Mouse (Mus musculus) forebrain, embryonic 14.5 days (tissue): ENCODE data around the gene Kifc5b. TPM values are rescaled to one million over a fixed set of nuclear protein-coding genes. Genes with fewer than 3 reads are reported as not detected.

Source experiments
- ATAC-seq: fragments of 200-750 bp; cut with Nextera tagmentation; 2 replicates; pipeline ENCODE4 v1.8.0; 2017; ENCODE audit warnings: mild to moderate bottlenecking, moderate library complexity
- DNase-seq: peaks from one replicate; pipeline ENCODE4 v3.0.0-alpha.2; 2015; ENCODE audit warnings: low spot score
- H3K27ac ChIP-seq: fragments of 300-500 bp; sonication (generic); 2 replicates; pipeline ENCODE4 v1.5.1; 2014; ENCODE audit warnings: low read depth, mild to moderate bottlenecking, control low read depth, low read length, moderate library complexity
- H3K27me3 ChIP-seq: fragments of 300-500 bp; sonication (generic); replicated peaks from 2 replicates; pipeline ENCODE4 v1.6.1; 2014; ENCODE audit warnings: low read length, control low read depth, mixed read lengths; ENCODE audit not compliant: control insufficient read depth, insufficient read depth
- H3K36me3 ChIP-seq: fragments of 300-500 bp; sonication (generic); 2 replicates; pipeline ENCODE4 v1.6.1; 2014; ENCODE audit warnings: low read length, control low read depth; ENCODE audit not compliant: control insufficient read depth, insufficient read depth
- H3K4me1 ChIP-seq: fragments of 300-500 bp; sonication (generic); 2 replicates; pipeline ENCODE4 v1.6.1; 2014; ENCODE audit warnings: antibody characterized with exemption, low read length, control low read depth; ENCODE audit not compliant: control insufficient read depth, insufficient read depth
- H3K4me2 ChIP-seq: fragments of 300-500 bp; sonication (generic); 2 replicates; pipeline ENCODE4 v1.6.1; 2014; ENCODE audit warnings: mild to moderate bottlenecking, control low read depth, low read length
- H3K4me3 ChIP-seq: fragments of 300-500 bp; sonication (generic); 2 replicates; pipeline ENCODE4 v1.5.1; 2014; ENCODE audit warnings: low read depth, low read length, control low read depth
- H3K9ac ChIP-seq: fragments of 300-500 bp; sonication (generic); 2 replicates; pipeline ENCODE4 v1.6.1; 2014; ENCODE audit warnings: mild to moderate bottlenecking, low read length, control low read depth, moderate library complexity
- H3K9me3 ChIP-seq: fragments of 300-500 bp; sonication (generic); replicated peaks from 2 replicates; pipeline ENCODE4 v1.6.1; 2016; ENCODE audit warnings: low read length, control low read depth, mixed read lengths; ENCODE audit not compliant: control insufficient read depth
- WGBS: fragments of 180-500 bp; shearing (Covaris S2); extraction: QIAGEN DNeasy Blood & Tissue Kit; methylation state at CpG from one replicate; pipeline ENCODE4 v1.1.7; 2014; 5-methylcytosine and 5-hydroxymethylcytosine counted together
- polyA plus RNA-seq: library from polyadenylated mRNA; unstranded; fragments of >200 nt; fragmentation: Nextera tagmentation; extraction: Ambion mirVana; gene quantifications from 2 replicates; pipeline ENCODE4 v1.2.1, GENCODE M21; 2014

Gene Kifc5b
- polyA plus RNA-seq: 2.4 and 3.0 TPM in 2 replicates

- WGBS: under 1% methylated on average over 70 of the region's 72 CpGs
Measured at GRCm38 (mm10) chr17:26916711-26917482, at the start of gene Kifc5b. Kifc5b (plus strand) TSS chr17:26917091.

GRCm38 (mm10) chr17:26868756-26869155 is 48.1 kb upstream of the Kifc5b start:
- DNase-seq (no peak), ATAC-seq (no peak)
- no peaks in the 10 kb centered on the region for H3K36me3 ChIP-seq
- H3K9me3 ChIP-seq: no peaks in the 10 kb centered on the region
- H3K27ac ChIP-seq: no peak overlapping the region
- no peak overlapping the region for H3K4me2 ChIP-seq
- no peaks in the 10 kb centered on the region for H3K27me3 ChIP-seq
- no peak overlapping the region for H3K9ac ChIP-seq
- H3K4me3 ChIP-seq: no peak overlapping the region
- H3K4me1 ChIP-seq: no peaks in the 10 kb centered on the region
- WGBS: 29% methylated on average over 5 of the region's 5 CpGs

More at GRCm38 (mm10) chr17:26916711-26917482, at the start of gene Kifc5b:
- Histone ChIP-seq H3K4me1 (no peaks in the 10 kb centered on the region), H3K36me3 (peaks cover 5% of the 10 kb centered on the region; the same call in 1 of the 2 replicates), H3K9me3 (no peaks in the 10 kb centered on the region), H3K4me3 (peak within 1 kb of the TSS; percentile 60), H3K27ac (no peak within 1 kb of the TSS), H3K9ac (peak within 1 kb of the TSS; percentile 64), H3K27me3 (no peaks in the 10 kb centered on the region), H3K4me2 (peak within 1 kb of the TSS; percentile 63)
- DNase-seq (peak; percentile 100), ATAC-seq (peak; percentile 100)

GRCm38 (mm10) chr17:26872870-26873269 is 44.0 kb upstream of the Kifc5b start:
- H3K9me3 ChIP-seq: no peaks in the 10 kb centered on the region
- 71% methylated on average over 3 of the region's 3 CpGs for WGBS
- no peak for ATAC-seq

GRCm38 (mm10) chr17:26873502-26873901 is 43.4 kb upstream of the Kifc5b start:
- Histone ChIP-seq H3K4me2 (no peak overlapping the region), H3K9ac (no peak overlapping the region), H3K9me3 (no peaks in the 10 kb centered on the region), H3K4me1 (no peaks in the 10 kb centered on the region), H3K27me3 (no peaks in the 10 kb centered on the region), H3K27ac (no peak overlapping the region), H3K4me3 (no peak overlapping the region), H3K36me3 (no peaks in the 10 kb centered on the region)
- ATAC-seq: no peak
- 79% methylated on average over 8 of the region's 8 CpGs for WGBS
- DNase-seq: no peak

More at GRCm38 (mm10) chr17:26872870-26873269, 44.0 kb upstream of the Kifc5b start:
- Histone ChIP-seq H3K4me3 (no peak overlapping the region), H3K36me3 (no peaks in the 10 kb centered on the region), H3K9ac (no peak overlapping the region), H3K4me1 (no peaks in the 10 kb centered on the region), H3K27ac (no peak overlapping the region), H3K4me2 (no peak overlapping the region), H3K27me3 (no peaks in the 10 kb centered on the region)
- DNase-seq: no peak

- Histone ChIP-seq H3K9me3 (no peaks in the 10 kb centered on the region), H3K4me2 (no peak overlapping the region), H3K27ac (no peak overlapping the region), H3K4me3 (no peak overlapping the region), H3K36me3 (no peaks in the 10 kb centered on the region), H3K9ac (no peak overlapping the region), H3K4me1 (no peaks in the 10 kb centered on the region), H3K27me3 (no peaks in the 10 kb centered on the region)
- 65% methylated on average over 11 of the region's 11 CpGs for WGBS
- ATAC-seq (no peak), DNase-seq (no peak)
Measured at GRCm38 (mm10) chr17:26874542-26874941, 42.3 kb upstream of the Kifc5b start.

- Histone ChIP-seq H3K9me3 (no peaks in the 10 kb centered on the region; the same call in 1 of the 2 replicates), H3K36me3 (no peaks in the 10 kb centered on the region), H3K4me1 (no peaks in the 10 kb centered on the region), H3K27ac (no peak overlapping the region), H3K27me3 (no peaks in the 10 kb centered on the region), H3K4me3 (no peak overlapping the region), H3K4me2 (no peak overlapping the region), H3K9ac (no peak overlapping the region)
- 85% methylated on average over 7 of the region's 7 CpGs for WGBS
- DNase-seq (no peak), ATAC-seq (no peak)
Measured at GRCm38 (mm10) chr17:26877927-26878326, 39.0 kb upstream of the Kifc5b start.

- Histone ChIP-seq H3K27me3 (no peaks in the 10 kb centered on the region), H3K36me3 (no peaks in the 10 kb centered on the region), H3K4me3 (no peak overlapping the region), H3K9me3 (no peaks in the 10 kb centered on the region; the same call in 1 of the 2 replicates), H3K4me1 (no peaks in the 10 kb centered on the region; the same call in 1 of the 2 replicates), H3K27ac (no peak overlapping the region), H3K4me2 (no peak overlapping the region), H3K9ac (no peak overlapping the region)
- WGBS: 89% methylated on average over 6 of the region's 6 CpGs
- ATAC-seq (no peak), DNase-seq (no peak)
Measured at GRCm38 (mm10) chr17:26879235-26879634, 37.7 kb upstream of the Kifc5b start.

GRCm38 (mm10) chr17:26882706-26883105 is 34.2 kb upstream of the Kifc5b start:
- no peaks in the 10 kb centered on the region for H3K36me3 ChIP-seq
- H3K9me3 ChIP-seq: no peaks in the 10 kb centered on the region; the same call in 1 of the 2 replicates
- no peak overlapping the region for H3K9ac ChIP-seq
- H3K4me2 ChIP-seq: no peak overlapping the region
- H3K4me3 ChIP-seq: no peak overlapping the region
- ATAC-seq: no peak
- H3K27me3 ChIP-seq: 0 out of 2 replicates have a peak, but pooled peaks cover 5% of the 10 kb centered on the region
- WGBS: 58% methylated on average over 1 of the region's 1 CpGs
- peaks cover 14% of the 10 kb centered on the region for H3K4me1 ChIP-seq
- H3K27ac ChIP-seq: no peak overlapping the region
- no peak for DNase-seq

DNA sequence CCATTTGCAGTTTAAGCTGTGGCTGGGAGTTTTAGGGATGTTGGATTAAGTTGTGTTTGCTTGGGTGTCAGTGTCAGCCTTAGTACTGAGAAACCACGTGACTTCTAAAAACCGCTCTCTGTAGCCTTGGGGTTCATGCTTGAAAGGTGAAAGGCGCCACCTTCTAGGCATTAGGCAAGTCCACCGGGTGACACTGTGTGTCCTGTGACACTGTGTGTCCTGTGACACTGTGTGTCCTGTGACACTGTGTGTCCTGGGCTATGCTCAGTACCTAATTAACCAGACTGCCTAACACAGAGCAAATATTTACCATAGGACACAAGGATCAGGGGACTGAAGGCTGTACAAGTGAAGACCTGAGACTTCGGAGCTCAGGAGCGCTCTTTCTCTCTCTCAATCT is 33.3 kb upstream of the Kifc5b start:
- DNase-seq (no peak), ATAC-seq (no peak)
- H3K27me3 ChIP-seq: peaks cover 8% of the 10 kb centered on the region; the same call in 1 of the 2 replicates
- H3K9me3 ChIP-seq: no peaks in the 10 kb centered on the region; the same call in 1 of the 2 replicates
- no peak overlapping the region for H3K9ac ChIP-seq
- H3K36me3 ChIP-seq: no peaks in the 10 kb centered on the region
- H3K4me2 ChIP-seq: no peak overlapping the region
- H3K27ac ChIP-seq: no peak overlapping the region
- 80% methylated on average over 6 of the region's 6 CpGs for WGBS
- H3K4me3 ChIP-seq: no peak overlapping the region
- peaks cover 14% of the 10 kb centered on the region for H3K4me1 ChIP-seq
